Mouse (Mus musculus) lung, postnatal 0 days (tissue): ENCODE data around the gene Ddit4l.

Source experiments
- CTCF ChIP-seq: IDR thresholded peaks from 2 replicates; pipeline ENCODE4 v1.5.1; 2016; ENCODE audit warnings: antibody characterized with exemption, mild to moderate bottlenecking
- EP300 ChIP-seq: IDR thresholded peaks from 2 replicates; pipeline ENCODE4 v1.6.1; 2016; ENCODE audit warnings: antibody characterized with exemption, mild to moderate bottlenecking, control low read depth

DNA sequence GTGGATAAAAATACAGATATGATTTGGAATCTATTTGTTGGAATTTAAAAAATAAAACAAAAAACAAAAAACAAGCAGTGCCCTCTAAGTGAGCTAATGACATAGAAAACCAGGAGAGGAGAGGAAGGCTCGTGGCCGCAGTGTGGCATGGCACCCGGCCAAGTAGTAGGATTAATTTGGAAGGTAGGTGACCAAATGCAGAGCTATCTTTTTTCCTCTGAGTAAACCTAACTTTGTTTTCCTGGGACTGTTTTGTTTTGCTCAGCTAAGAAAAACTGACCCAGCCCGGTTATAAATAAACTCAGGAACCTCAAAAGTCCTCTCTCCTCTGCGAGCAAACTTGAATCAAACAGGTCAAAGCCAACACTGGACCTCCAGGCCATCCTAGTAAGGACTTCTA is 3.6 kb downstream of the Ddit4l start:
- TF ChIP-seq EP300 (no peak), CTCF (no peak)
